Mouse (Mus musculus) ovary, postnatal 10 days (tissue): Measurements from ENCODE around the gene Eif3a.

Experiments used
- DNase-seq: peaks from one replicate; pipeline ENCODE4 v3.0.0; 2022; ENCODE audit warnings: low spot score

Eif3a gene

DNA sequence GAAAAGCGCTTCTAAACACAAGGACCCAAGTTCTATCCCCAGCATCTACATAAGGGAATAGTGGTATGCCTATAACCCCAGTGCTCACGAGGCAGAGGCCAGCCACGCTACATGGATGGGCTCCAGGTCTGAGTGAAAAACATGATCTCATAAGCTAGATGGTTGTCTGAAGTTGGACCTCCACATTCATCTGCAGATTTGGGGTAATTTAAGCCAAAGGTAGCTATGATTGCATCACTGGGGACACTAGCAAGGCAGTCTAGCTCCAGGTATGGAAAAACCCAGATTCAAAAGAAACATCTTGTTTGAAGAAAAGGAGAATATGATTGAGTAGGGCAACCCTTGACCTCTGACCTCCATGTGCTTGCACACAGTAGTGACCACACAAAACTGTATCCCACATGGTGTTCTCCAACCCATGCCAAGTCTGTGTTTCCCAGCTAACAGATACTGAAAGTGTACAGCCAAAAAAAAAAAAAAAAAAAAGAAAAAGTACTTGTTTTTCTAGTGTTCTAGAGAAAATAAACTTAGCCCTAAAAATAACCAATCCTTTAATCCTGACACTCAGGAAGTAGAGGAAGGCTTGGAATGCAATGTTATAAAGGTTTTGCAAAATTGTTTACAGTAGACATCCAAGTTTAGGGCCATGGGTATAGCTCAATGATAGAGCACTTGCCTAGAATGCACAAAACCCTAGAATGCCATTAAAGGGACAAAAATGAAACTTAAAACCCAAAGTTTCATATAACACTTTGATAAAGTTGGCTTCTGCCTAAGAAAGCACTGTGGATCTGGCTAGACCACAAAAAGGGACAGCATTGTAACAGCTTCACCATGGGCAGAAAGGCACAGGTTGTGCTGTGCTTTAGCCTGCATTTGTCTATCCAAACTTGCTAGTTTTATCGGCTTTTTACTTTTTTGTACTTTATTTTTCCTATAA lies 31.3 kb downstream of the Eif3a start:
- DNase-seq = no peak

- no peak for DNase-seq
Measured at GRCm38 (mm10) chr19:60757099-60757785, 33.2 kb downstream of the Eif3a start.

DNA sequence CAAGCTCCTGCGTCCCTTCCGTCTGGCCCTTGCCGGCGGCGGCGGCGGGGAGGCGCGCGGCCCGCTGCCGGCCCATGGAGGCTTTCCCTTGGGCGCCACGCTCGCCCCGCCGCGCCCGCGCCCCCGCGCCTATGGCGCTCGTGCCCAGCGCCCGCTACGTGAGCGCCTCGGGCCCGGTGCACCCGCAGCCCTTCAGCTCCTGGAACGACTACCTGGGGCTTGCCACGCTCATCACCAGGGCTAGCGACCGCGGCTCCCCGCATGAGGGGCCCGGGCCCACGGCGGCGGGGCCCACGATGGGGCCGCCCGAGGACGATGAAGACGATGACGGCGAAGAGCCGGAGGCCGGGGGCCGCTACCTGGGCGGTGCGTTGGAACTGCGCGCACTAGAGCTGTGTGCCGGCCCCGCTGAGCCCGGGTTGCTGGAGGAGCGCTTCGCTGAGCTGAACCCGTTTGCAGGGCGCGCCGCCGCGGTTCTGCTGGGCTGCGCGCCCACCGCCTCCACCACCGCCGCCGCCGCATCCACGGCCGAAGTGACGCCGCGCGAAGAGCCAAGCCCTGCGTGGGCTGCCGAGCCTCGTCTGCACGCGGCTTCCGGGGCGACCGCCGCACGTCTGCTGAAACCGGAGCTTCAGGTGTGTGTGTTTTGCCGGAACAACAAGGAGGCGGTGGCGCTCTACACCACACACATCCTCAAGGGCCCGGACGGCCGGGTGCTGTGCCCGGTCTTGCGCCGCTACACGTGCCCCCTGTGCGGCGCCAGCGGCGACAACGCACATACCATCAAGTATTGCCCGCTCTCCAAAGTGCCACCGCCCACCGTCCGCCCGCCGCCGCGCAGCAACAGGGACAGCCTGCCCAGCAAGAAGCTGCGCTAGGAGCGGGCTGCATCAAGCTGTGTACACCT lies 34.0 kb downstream of the Eif3a start:
- DNase-seq = no peak

DNA sequence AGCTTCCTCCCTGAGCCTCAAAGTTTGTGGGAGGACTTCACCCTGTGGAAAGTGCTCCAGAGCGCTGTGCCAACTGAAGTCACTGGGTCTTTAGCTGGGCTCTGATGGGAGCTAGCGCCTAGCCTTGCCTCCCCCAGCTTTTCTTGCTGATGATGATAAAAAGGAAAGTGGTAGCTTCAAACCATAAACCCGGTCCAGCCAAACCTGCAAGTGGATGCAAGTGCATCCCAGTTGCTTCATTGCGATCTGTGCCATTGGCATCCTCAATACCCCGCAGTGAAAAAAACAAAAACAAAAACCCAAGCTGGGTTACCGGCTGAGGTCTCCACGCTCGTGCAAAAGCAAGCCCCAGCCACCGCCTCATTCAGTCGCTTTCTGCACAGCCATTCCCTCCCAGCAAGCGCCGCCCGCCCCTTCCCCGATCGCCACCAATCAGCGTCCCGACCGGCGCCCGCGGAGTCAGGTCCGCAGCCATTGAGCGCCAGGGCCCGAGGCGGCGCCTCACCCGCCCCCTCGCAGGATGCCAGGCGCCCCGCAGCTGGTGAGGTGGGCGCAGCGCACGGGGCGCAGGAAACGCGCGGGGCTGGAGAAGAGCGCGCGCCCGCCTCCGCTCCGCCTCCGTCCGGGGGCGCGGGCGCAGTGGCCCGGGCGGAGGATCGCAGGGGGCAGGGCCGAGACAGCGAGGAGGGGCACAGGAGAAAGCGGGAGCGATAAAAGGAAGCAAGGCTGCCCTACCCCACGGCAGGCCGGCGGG lies 34.8 kb downstream of the Eif3a start, which contains the start of gene Nanos1:
Nanos1 (plus strand) TSS at position 550 of the 754 bp plus-strand sequence.
- DNase-seq = peak; percentile 73

DNA sequence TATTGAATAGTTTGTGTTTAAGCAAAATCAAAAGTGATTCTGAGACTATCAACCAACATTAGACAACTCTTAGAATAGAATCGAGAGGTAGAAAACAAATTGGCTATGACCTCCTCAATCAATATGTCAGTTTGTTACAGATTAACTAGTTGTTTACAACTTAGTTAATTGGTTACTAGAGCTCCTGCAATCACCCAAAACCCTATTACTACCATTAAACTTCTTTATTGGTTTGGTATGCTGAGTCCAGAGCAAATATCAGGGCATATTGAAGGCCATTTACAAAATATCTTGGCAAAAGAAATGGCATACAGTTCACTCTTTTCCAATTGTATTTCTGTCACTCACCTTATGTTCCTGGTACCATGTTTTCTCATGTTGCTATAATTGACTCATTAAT lies 42.7 kb downstream of the Eif3a start:
- DNase-seq = no peak

- no peak for DNase-seq
Measured at GRCm38 (mm10) chr19:60743767-60744547, 46.5 kb downstream of the Eif3a start.

DNA sequence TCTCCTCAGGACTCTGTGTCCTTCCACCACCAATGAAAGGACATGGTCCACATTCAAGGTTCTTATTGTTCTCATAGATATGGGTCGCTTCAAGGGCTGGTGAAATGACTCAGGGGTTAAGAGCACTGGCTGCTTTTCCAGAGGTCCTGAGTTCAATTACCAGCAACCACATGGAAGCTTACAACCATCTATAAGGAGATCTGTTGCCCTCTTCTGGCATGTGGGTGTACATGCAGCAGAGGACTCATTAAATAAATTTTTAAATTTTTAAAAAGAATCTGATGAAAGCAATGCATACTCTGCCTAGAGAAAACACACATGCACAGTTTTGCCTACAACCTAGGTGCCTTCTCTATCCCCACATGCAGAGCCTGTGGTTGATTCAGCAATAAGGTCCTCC lies 49.9 kb downstream of the Eif3a start:
- no peak for DNase-seq

DNA sequence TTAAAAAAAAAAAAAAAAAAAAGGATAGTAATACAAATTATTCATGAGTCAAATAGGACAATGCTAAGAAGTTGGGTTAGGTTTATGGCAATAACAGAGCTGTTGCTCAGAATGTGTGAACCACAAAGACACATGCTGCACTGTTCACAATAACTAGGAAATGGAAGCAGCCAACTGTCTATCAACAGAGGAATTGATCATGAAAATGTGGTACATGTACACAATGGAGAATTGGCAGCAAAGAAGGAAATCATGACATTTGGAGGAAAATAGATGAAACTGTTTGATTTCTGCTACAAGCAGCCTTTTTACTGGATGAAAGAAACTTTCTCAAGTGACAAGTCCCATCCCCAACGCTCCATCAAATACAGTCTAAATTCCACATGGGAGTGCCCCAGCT lies 58.5 kb downstream of the Eif3a start:
- no peak for DNase-seq

- DNase-seq = no peak
Measured at GRCm38 (mm10) chr19:60731299-60731698, 59.2 kb downstream of the Eif3a start.

DNA sequence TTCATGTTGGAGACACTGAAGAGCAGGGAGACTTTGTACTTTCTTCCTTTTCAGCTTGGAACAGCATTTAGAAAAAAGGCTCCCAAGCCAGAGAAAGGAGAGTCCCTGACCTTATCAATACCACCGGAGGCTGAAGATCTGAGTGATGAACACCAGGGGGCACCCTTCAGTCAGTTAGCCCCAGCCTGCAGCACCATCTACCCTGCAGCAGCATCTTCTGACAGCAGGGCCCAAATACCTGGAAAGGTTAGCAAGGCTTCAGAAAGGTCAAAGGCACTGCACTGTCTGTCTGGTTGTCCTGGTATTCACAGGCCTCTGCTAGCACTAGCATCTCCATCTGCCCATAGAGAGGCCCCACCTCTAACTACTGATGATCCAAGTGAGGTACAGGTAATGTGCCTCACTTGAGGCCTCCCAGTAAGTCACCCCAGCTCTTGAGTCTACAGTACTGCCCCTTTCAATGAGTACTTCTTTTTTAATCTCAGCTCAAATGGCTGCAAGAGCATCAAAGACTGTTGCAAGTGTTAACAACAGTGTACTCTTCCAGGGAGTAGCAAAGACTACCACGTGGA lies 60.1 kb downstream of the Eif3a start:
- no peak for DNase-seq

DNA sequence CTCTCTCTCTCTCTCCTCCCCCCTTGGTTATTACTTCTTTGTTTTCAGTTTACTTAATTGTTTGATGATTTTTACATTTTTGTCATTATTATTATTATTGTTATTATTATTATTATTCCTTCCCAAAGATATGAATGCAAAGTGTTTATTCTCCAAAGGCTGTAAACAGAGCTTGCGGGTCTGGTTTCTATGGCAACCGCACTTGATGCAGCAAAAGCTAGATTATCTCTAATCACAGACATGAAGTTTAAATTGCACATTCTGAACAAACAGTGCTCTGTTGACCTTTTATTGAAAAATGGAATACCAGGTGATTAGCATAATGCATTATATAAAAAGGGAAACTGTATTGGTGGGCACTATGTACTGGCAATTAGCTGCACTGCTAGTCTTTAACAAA lies 74.1 kb downstream of the Eif3a start:
- no peak for DNase-seq

GRCm38 (mm10) chr19:60712577-60712976 lies 77.9 kb downstream of the Eif3a start:
- no peak for DNase-seq
